Comparison of ENCODE assay signal across 22 mouse cellular contexts in the genomic region with DNA sequence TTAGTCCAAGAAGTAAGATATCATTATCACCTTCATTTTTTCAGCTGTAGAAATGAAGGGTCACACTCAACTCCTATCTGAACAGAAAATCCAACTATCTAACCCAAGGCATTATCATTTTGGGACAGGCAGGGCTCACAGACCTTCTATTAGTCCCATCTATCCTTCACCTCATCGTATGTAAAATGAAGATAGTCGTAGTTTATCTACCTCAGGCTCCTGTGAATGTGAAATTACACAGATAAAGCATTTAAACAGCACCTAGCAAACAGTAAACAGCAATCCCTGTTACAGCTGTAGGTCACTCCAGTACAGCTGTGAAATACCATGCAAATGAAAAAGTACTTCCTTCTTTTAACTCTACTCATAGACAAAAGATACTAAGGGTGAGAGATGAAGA. TPM values are rescaled to one million over a fixed set of nuclear protein-coding genes. Genes with fewer than 3 reads are reported as not detected.
DNase-seq lines count a peak whose midpoint lies in the region; ATAC-seq and TF ChIP-seq lines count a peak whose summit lies in the region.
"Had no signal": no experiment of that assay in that cellular context is flagged by ENCODE, and none has a peak within 500 bp of the region (broad histone marks: within the 10 kb centered on the region; RNA-seq: fewer than 3 reads in every experiment).

No protein-coding gene starts in this region.

- 0 out of 2 replicates have a peak overlapping the region, but pooled peaks have one; percentile 30 for H3K9ac ChIP-seq in forebrain, embryonic 13.5 days
- H3K9ac ChIP-seq in forebrain, postnatal 0 days = no peak overlapping the region
- 0 out of 2 replicates have a peak overlapping the region, but pooled peaks have one; percentile 5 for H3K9ac ChIP-seq in heart, embryonic 16.5 days (ENCODE audit: low read length)
- H3K9ac ChIP-seq in liver, embryonic 12.5 days = peak overlapping the region; percentile 62
- no peak overlapping the region for H3K9ac ChIP-seq in neural tube, embryonic 15.5 days (replicated peaks)
- H3K9ac ChIP-seq: hindbrain, embryonic 14.5 days; lung, embryonic 15.5 days had no signal

- no peaks in the 10 kb centered on the region for H3K27me3 ChIP-seq in forebrain, embryonic 13.5 days
- no peaks in the 10 kb centered on the region for H3K27me3 ChIP-seq in forebrain, postnatal 0 days (ENCODE audit: insufficient read depth, low read length)
- H3K27me3 ChIP-seq in heart, embryonic 16.5 days (ENCODE audit: control insufficient read depth, insufficient read depth, low read length) = no peaks in the 10 kb centered on the region
- H3K27me3 ChIP-seq in liver, embryonic 12.5 days (replicated peaks) = no peaks in the 10 kb centered on the region
- H3K27me3 ChIP-seq in neural tube, embryonic 15.5 days (replicated peaks) = no peaks in the 10 kb centered on the region
- H3K27me3 ChIP-seq: lung, embryonic 15.5 days had no signal

- no peak overlapping the region for H3K27ac ChIP-seq in forebrain, embryonic 13.5 days
- H3K27ac ChIP-seq in forebrain, postnatal 0 days (ENCODE audit: low read depth, low read length) = no peak overlapping the region
- peak overlapping the region; percentile 83 for H3K27ac ChIP-seq in heart, embryonic 16.5 days (ENCODE audit: low read length)
- peak overlapping the region; percentile 86 for H3K27ac ChIP-seq in liver, embryonic 12.5 days
- no peak overlapping the region for H3K27ac ChIP-seq in neural tube, embryonic 15.5 days (replicated peaks)
- H3K27ac ChIP-seq: embryonic facial prominence, embryonic 10.5 days; hindbrain, embryonic 14.5 days; kidney, postnatal 0 days; left cerebral cortex, adult 2 months; lung, embryonic 15.5 days had no signal

- DNase-seq in forebrain, postnatal 0 days = no peak
- DNase-seq in heart, postnatal 36 days = no peak
- DNase-seq: adrenal gland, postnatal 14 days; cerebellum, adult 11 months; cerebellum, adult 9-11 months; heart, postnatal 10 days; kidney, adult 2 months; layer of hippocampus, adult 9-11 months; thymus, adult 18-20 months; thymus, postnatal 36 days had no signal

- no peaks in the 10 kb centered on the region for H3K9me3 ChIP-seq in forebrain, embryonic 13.5 days (replicated peaks)
- no peaks in the 10 kb centered on the region for H3K9me3 ChIP-seq in forebrain, postnatal 0 days (ENCODE audit: low read length)
- H3K9me3 ChIP-seq in heart, embryonic 16.5 days (replicated peaks; ENCODE audit: control insufficient read depth, low read length) = no peaks in the 10 kb centered on the region
- no peaks in the 10 kb centered on the region for H3K9me3 ChIP-seq in liver, embryonic 12.5 days (replicated peaks)
- H3K9me3 ChIP-seq in neural tube, embryonic 15.5 days (replicated peaks) = no peaks in the 10 kb centered on the region
- H3K9me3 ChIP-seq: embryonic facial prominence, embryonic 10.5 days; lung, embryonic 15.5 days had no signal

- peaks cover 8% of the 10 kb centered on the region for H3K36me3 ChIP-seq in forebrain, embryonic 13.5 days (ENCODE audit: poor library complexity, severe bottlenecking)
- peaks cover 10% of the 10 kb centered on the region; the same call in 1 of the 2 replicates for H3K36me3 ChIP-seq in forebrain, postnatal 0 days (ENCODE audit: insufficient read depth)
- no peaks in the 10 kb centered on the region for H3K36me3 ChIP-seq in heart, embryonic 16.5 days (ENCODE audit: control insufficient read depth, insufficient read depth)
- peaks cover 39% of the 10 kb centered on the region for H3K36me3 ChIP-seq in liver, embryonic 12.5 days
- peaks cover 11% of the 10 kb centered on the region; the same call in 1 of the 2 replicates for H3K36me3 ChIP-seq in neural tube, embryonic 15.5 days

- no peak overlapping the region for H3K4me3 ChIP-seq in forebrain, embryonic 13.5 days
- no peak overlapping the region for H3K4me3 ChIP-seq in forebrain, postnatal 0 days (ENCODE audit: low read depth, low read length)
- H3K4me3 ChIP-seq in heart, embryonic 16.5 days (ENCODE audit: low read length) = no peak overlapping the region
- peak overlapping the region; percentile 93 for H3K4me3 ChIP-seq in liver, embryonic 12.5 days
- H3K4me3 ChIP-seq in neural tube, embryonic 15.5 days (replicated peaks) = no peak overlapping the region
- H3K4me3 ChIP-seq: embryonic facial prominence, embryonic 10.5 days; left cerebral cortex, adult 2 months; lung, embryonic 15.5 days had no signal

- H3K4me2 ChIP-seq in forebrain, embryonic 13.5 days = no peak overlapping the region
- no peak overlapping the region for H3K4me2 ChIP-seq in forebrain, postnatal 0 days (ENCODE audit: low read depth)
- H3K4me2 ChIP-seq in heart, embryonic 16.5 days (ENCODE audit: low read depth, low read length) = peak overlapping the region; percentile 24; the same call in 1 of the 2 replicates
- H3K4me2 ChIP-seq in liver, embryonic 12.5 days = peak overlapping the region; percentile 95
- H3K4me2 ChIP-seq in neural tube, embryonic 15.5 days = no peak overlapping the region
- H3K4me2 ChIP-seq: hindbrain, embryonic 14.5 days; lung, embryonic 15.5 days; midbrain, embryonic 11.5 days had no signal

- ATAC-seq in forebrain, embryonic 13.5 days = no peak
- no peak for ATAC-seq in forebrain, postnatal 0 days
- no peak for ATAC-seq in heart, embryonic 16.5 days (replicated peaks; ENCODE audit: extremely low read depth, insufficient read depth, low FRiP score)
- ATAC-seq in liver, embryonic 12.5 days = peak; percentile 9; the same call in 1 of the 2 replicates
- ATAC-seq in megakaryocyte-erythroid progenitor cell, adult 5-6 weeks (replicated peaks; ENCODE audit: low FRiP score, low TSS enrichment, poor library complexity, severe bottlenecking) = peak; percentile 31
- no peak for ATAC-seq in neural tube, embryonic 15.5 days (ENCODE audit: low FRiP score)
- ATAC-seq: inflammation-experienced regulatory T-cells, adult 6 months had no signal

- intact Hi-C loops in heart, postnatal 36 days (cut with DNase I) = no loop called here

- 96% methylated on average over 2 of the region's 2 CpGs for WGBS in forebrain, embryonic 13.5 days
- 93% methylated on average over 2 of the region's 2 CpGs for WGBS in forebrain, postnatal 0 days
- WGBS in heart, embryonic 16.5 days = 62% methylated on average over 2 of the region's 2 CpGs
- WGBS in liver, embryonic 12.5 days (ENCODE audit: insufficient replicate concordance) = 14% methylated on average over 2 of the region's 2 CpGs
- WGBS in neural tube, embryonic 15.5 days = 97% methylated on average over 2 of the region's 2 CpGs

- H3K4me1 ChIP-seq in forebrain, embryonic 13.5 days = peaks cover 40% of the 10 kb centered on the region
- peaks cover 18% of the 10 kb centered on the region for H3K4me1 ChIP-seq in forebrain, postnatal 0 days (ENCODE audit: insufficient read depth)
- H3K4me1 ChIP-seq in heart, embryonic 16.5 days (ENCODE audit: control insufficient read depth, insufficient read depth, low read length) = peaks cover 53% of the 10 kb centered on the region
- H3K4me1 ChIP-seq in liver, embryonic 12.5 days = peaks cover 69% of the 10 kb centered on the region
- H3K4me1 ChIP-seq in neural tube, embryonic 15.5 days = peaks cover 59% of the 10 kb centered on the region

- TF ChIP-seq CTCF in forebrain, postnatal 0 days (IDR thresholded peaks at IDR 0.05; ENCODE audit: low read depth) = no peak

RNA-seq across cellular contexts. Expression of gene Gmfg, which starts 5.0 kb away (rescaled TPM):
- polyA plus RNA-seq in forebrain, embryonic 13.5 days (2015; fragmentation: Nextera tagmentation; extraction: Ambion mirVana) = 2.5 and 2.8 TPM in 2 replicates
- total RNA-seq in forebrain, postnatal 0 days (2014; rRNA removed) = 2.6 and 3.8 TPM in 2 replicates
- 5.8 and 6.7 TPM in 2 replicates for polyA plus RNA-seq in forebrain, postnatal 0 days (2015; fragmentation: Nextera tagmentation; extraction: Ambion mirVana)
- 17.9 and 32.7 TPM in 2 replicates for polyA plus RNA-seq in heart, embryonic 16.5 days (2015; fragmentation: Nextera tagmentation; extraction: Ambion mirVana)
- total RNA-seq in heart, postnatal 36 days (2021) = 1 to 10 TPM; 4.6 to 7.2 TPM
- 41.0 and 41.3 TPM in 2 replicates for polyA plus RNA-seq in liver, embryonic 12.5 days (2016; fragmentation: Nextera tagmentation; extraction: Ambion mirVana)
- 79.4 and 81.5 TPM in 2 replicates for total RNA-seq in megakaryocyte-erythroid progenitor cell, adult 5-6 weeks (2014; fragmentation: Nextera tagmentation)
- total RNA-seq in megakaryocyte-erythroid progenitor cell, adult 5-6 weeks (2017) = 179 and 328 TPM in 2 replicates
- polyA plus RNA-seq in neural tube, embryonic 15.5 days (2015; fragmentation: Nextera tagmentation; extraction: Ambion mirVana) = 5.3 and 33.8 TPM in 2 replicates

RNA-seq across cellular contexts. Expression of gene Lrfn1, which starts 19.5 kb away (rescaled TPM):
- 5.9 and 6.1 TPM in 2 replicates for polyA plus RNA-seq in forebrain, embryonic 13.5 days (2015; fragmentation: Nextera tagmentation; extraction: Ambion mirVana)
- 57.7 and 88.3 TPM in 2 replicates for total RNA-seq in forebrain, postnatal 0 days (2014; rRNA removed)
- polyA plus RNA-seq in forebrain, postnatal 0 days (2015; fragmentation: Nextera tagmentation; extraction: Ambion mirVana) = 16.0 and 21.2 TPM in 2 replicates
- polyA plus RNA-seq in heart, embryonic 16.5 days (2015; fragmentation: Nextera tagmentation; extraction: Ambion mirVana) = 0.72 and 0.80 TPM in 2 replicates
- under 1 TPM; 0.38 to 0.86 TPM for total RNA-seq in heart, postnatal 36 days (2021)
- polyA plus RNA-seq in liver, embryonic 12.5 days (2016; fragmentation: Nextera tagmentation; extraction: Ambion mirVana) = 1.3 and 1.5 TPM in 2 replicates
- 0.44 and 0.82 TPM in 2 replicates for total RNA-seq in megakaryocyte-erythroid progenitor cell, adult 5-6 weeks (2014; fragmentation: Nextera tagmentation)
- 0.08 and 0.09 TPM in 2 replicates for total RNA-seq in megakaryocyte-erythroid progenitor cell, adult 5-6 weeks (2017)
- 16.0 and 18.7 TPM in 2 replicates for polyA plus RNA-seq in neural tube, embryonic 15.5 days (2015; fragmentation: Nextera tagmentation; extraction: Ambion mirVana)

RNA-seq across cellular contexts. Expression of gene Paf1, which starts 39.5 kb away (rescaled TPM):
- 95.4 and 97.1 TPM in 2 replicates for polyA plus RNA-seq in forebrain, embryonic 13.5 days (2015; fragmentation: Nextera tagmentation; extraction: Ambion mirVana)
- 74.8 and 80.5 TPM in 2 replicates for total RNA-seq in forebrain, postnatal 0 days (2014; rRNA removed)
- polyA plus RNA-seq in forebrain, postnatal 0 days (2015; fragmentation: Nextera tagmentation; extraction: Ambion mirVana) = 69.4 and 92.7 TPM in 2 replicates
- 78.9 and 79.9 TPM in 2 replicates for polyA plus RNA-seq in heart, embryonic 16.5 days (2015; fragmentation: Nextera tagmentation; extraction: Ambion mirVana)
- total RNA-seq in heart, postnatal 36 days (2021) = 10 to 100 TPM; 38.8 to 48.0 TPM
- polyA plus RNA-seq in liver, embryonic 12.5 days (2016; fragmentation: Nextera tagmentation; extraction: Ambion mirVana) = 36.5 and 42.4 TPM in 2 replicates
- total RNA-seq in megakaryocyte-erythroid progenitor cell, adult 5-6 weeks (2014; fragmentation: Nextera tagmentation) = 65.0 and 84.6 TPM in 2 replicates
- 129 and 149 TPM in 2 replicates for total RNA-seq in megakaryocyte-erythroid progenitor cell, adult 5-6 weeks (2017)
- polyA plus RNA-seq in neural tube, embryonic 15.5 days (2015; fragmentation: Nextera tagmentation; extraction: Ambion mirVana) = 89.3 and 96.0 TPM in 2 replicates

RNA-seq across cellular contexts. Expression of gene Med29, which starts 39.7 kb away (rescaled TPM):
- 49.3 and 51.5 TPM in 2 replicates for polyA plus RNA-seq in forebrain, embryonic 13.5 days (2015; fragmentation: Nextera tagmentation; extraction: Ambion mirVana)
- total RNA-seq in forebrain, postnatal 0 days (2014; rRNA removed) = 32.5 and 35.1 TPM in 2 replicates
- 39.2 and 47.6 TPM in 2 replicates for polyA plus RNA-seq in forebrain, postnatal 0 days (2015; fragmentation: Nextera tagmentation; extraction: Ambion mirVana)
- 41.3 and 50.1 TPM in 2 replicates for polyA plus RNA-seq in heart, embryonic 16.5 days (2015; fragmentation: Nextera tagmentation; extraction: Ambion mirVana)
- total RNA-seq in heart, postnatal 36 days (2021) = 10 to 100 TPM; 18.2 to 20.1 TPM
- 35.1 and 36.8 TPM in 2 replicates for polyA plus RNA-seq in liver, embryonic 12.5 days (2016; fragmentation: Nextera tagmentation; extraction: Ambion mirVana)
- 22.3 and 28.9 TPM in 2 replicates for total RNA-seq in megakaryocyte-erythroid progenitor cell, adult 5-6 weeks (2014; fragmentation: Nextera tagmentation)
- total RNA-seq in megakaryocyte-erythroid progenitor cell, adult 5-6 weeks (2017) = 9.9 and 16.0 TPM in 2 replicates
- 48.4 and 50.0 TPM in 2 replicates for polyA plus RNA-seq in neural tube, embryonic 15.5 days (2015; fragmentation: Nextera tagmentation; extraction: Ambion mirVana)

RNA-seq across cellular contexts. Expression of gene Zfp36, which starts 52.2 kb away (rescaled TPM):
- 4.5 and 4.8 TPM in 2 replicates for polyA plus RNA-seq in forebrain, embryonic 13.5 days (2015; fragmentation: Nextera tagmentation; extraction: Ambion mirVana)
- 2.8 and 4.0 TPM in 2 replicates for total RNA-seq in forebrain, postnatal 0 days (2014; rRNA removed)
- 2.3 and 3.8 TPM in 2 replicates for polyA plus RNA-seq in forebrain, postnatal 0 days (2015; fragmentation: Nextera tagmentation; extraction: Ambion mirVana)
- 15.4 and 18.5 TPM in 2 replicates for polyA plus RNA-seq in heart, embryonic 16.5 days (2015; fragmentation: Nextera tagmentation; extraction: Ambion mirVana)
- total RNA-seq in heart, postnatal 36 days (2021) = 10 to 100 TPM; 14.7 to 29.0 TPM
- polyA plus RNA-seq in liver, embryonic 12.5 days (2016; fragmentation: Nextera tagmentation; extraction: Ambion mirVana) = 7.4 and 7.5 TPM in 2 replicates
- 13.4 and 15.3 TPM in 2 replicates for total RNA-seq in megakaryocyte-erythroid progenitor cell, adult 5-6 weeks (2014; fragmentation: Nextera tagmentation)
- 26.9 and 33.7 TPM in 2 replicates for total RNA-seq in megakaryocyte-erythroid progenitor cell, adult 5-6 weeks (2017)
- 4.2 and 7.5 TPM in 2 replicates for polyA plus RNA-seq in neural tube, embryonic 15.5 days (2015; fragmentation: Nextera tagmentation; extraction: Ambion mirVana)

Comparison
In these comparisons a context has a peak if more than half of its experiments do, and no peak if none do; other contexts are left out.
1. H3K9ac ChIP-seq: peak in forebrain, embryonic 13.5 days (single experiment), heart, embryonic 16.5 days (single experiment) and liver, embryonic 12.5 days (single experiment); none in forebrain, postnatal 0 days (single experiment) and neural tube, embryonic 15.5 days (single experiment).
2. ATAC-seq: peak in liver, embryonic 12.5 days (single experiment) and megakaryocyte-erythroid progenitor cell, adult 5-6 weeks (single experiment); none in forebrain, embryonic 13.5 days (single experiment), forebrain, postnatal 0 days (single experiment), heart, embryonic 16.5 days (single experiment) and neural tube, embryonic 15.5 days (single experiment).
3. H3K27ac ChIP-seq: peak in heart, embryonic 16.5 days (single experiment) and liver, embryonic 12.5 days (single experiment); none in forebrain, embryonic 13.5 days (single experiment), forebrain, postnatal 0 days (single experiment) and neural tube, embryonic 15.5 days (single experiment).
4. H3K4me2 ChIP-seq: peak in heart, embryonic 16.5 days (single experiment) and liver, embryonic 12.5 days (single experiment); none in forebrain, embryonic 13.5 days (single experiment), forebrain, postnatal 0 days (single experiment) and neural tube, embryonic 15.5 days (single experiment).